Mouse (Mus musculus) midbrain, embryonic 12.5 days (tissue): ENCODE results near the gene Lrrc71. TPM values are rescaled to one million over a fixed set of nuclear protein-coding genes. Genes with fewer than 3 reads are reported as not detected.
A peak's percentile ranks its signal among the peaks of the same experiment; 100 is the strongest.

Experiments
- ATAC-seq: fragments of 200-750 bp; cut with Nextera tagmentation; 2 replicates; pipeline ENCODE4 v1.8.0; 2017; ENCODE audit warnings: low read depth, moderate TSS enrichment, moderate library complexity; ENCODE audit not compliant: low FRiP score
- H3K27ac ChIP-seq: fragments of 300-500 bp; sonication (generic); replicated peaks from 2 replicates; pipeline ENCODE4 v1.5.1; 2016; ENCODE audit warnings: mild to moderate bottlenecking
- H3K27me3 ChIP-seq: fragments of 300-500 bp; sonication (generic); 2 replicates; pipeline ENCODE4 v1.6.1; 2016; ENCODE audit warnings: mild to moderate bottlenecking
- H3K36me3 ChIP-seq: fragments of 300-500 bp; sonication (generic); 2 replicates; pipeline ENCODE4 v1.6.1; 2016
- H3K4me1 ChIP-seq: fragments of 300-500 bp; sonication (generic); 2 replicates; pipeline ENCODE4 v1.6.1; 2016
- H3K4me2 ChIP-seq: fragments of 300-500 bp; sonication (generic); replicated peaks from 2 replicates; pipeline ENCODE4 v1.6.1; 2016; ENCODE audit warnings: mild to moderate bottlenecking, moderate library complexity
- H3K4me3 ChIP-seq: fragments of 300-500 bp; sonication (generic); 2 replicates; pipeline ENCODE4 v1.5.1; 2016; ENCODE audit warnings: mild to moderate bottlenecking
- H3K9ac ChIP-seq: fragments of 300-500 bp; sonication (generic); replicated peaks from 2 replicates; pipeline ENCODE4 v1.6.1; 2016; ENCODE audit warnings: mild to moderate bottlenecking, moderate library complexity
- H3K9me3 ChIP-seq: fragments of 300-500 bp; sonication (generic); 2 replicates; pipeline ENCODE4 v1.6.1; 2016; ENCODE audit warnings: mild to moderate bottlenecking
- WGBS: fragments of 180-500 bp; shearing (Covaris S2); methylation state at CpG from one replicate; pipeline ENCODE4 v1.1.7; 2016; 5-methylcytosine and 5-hydroxymethylcytosine counted together
- polyA plus RNA-seq: library from polyadenylated mRNA; unstranded; fragments of >200 nt; fragmentation: Nextera tagmentation; extraction: Ambion mirVana; gene quantifications from 2 replicates; pipeline ENCODE4 v1.2.1, GENCODE M21; 2016

The Lrrc71 gene
- polyA plus RNA-seq, 1 experiment from 2014 or later = 0.73 TPM

GRCm38 (mm10) chr3:87761408-87762375 is 13.3 kb upstream of the Lrrc71 start:
- ATAC-seq = no peak
- Histone ChIP-seq H3K36me3 (no peaks in the 10 kb centered on the region), H3K9me3 (no peaks in the 10 kb centered on the region), H3K4me3 (no peak overlapping the region), H3K4me1 (peaks cover 16% of the 10 kb centered on the region), H3K27me3 (peaks cover 62% of the 10 kb centered on the region), H3K9ac (no peak overlapping the region), H3K27ac (no peak overlapping the region), H3K4me2 (no peak overlapping the region)
- WGBS = 75% methylated on average over 20 of the region's 20 CpGs

- ATAC-seq = no peak
- Histone ChIP-seq H3K4me2 (no peak overlapping the region), H3K27me3 (peaks cover 65% of the 10 kb centered on the region), H3K4me1 (peaks cover 12% of the 10 kb centered on the region), H3K27ac (no peak overlapping the region), H3K9ac (no peak overlapping the region), H3K9me3 (no peaks in the 10 kb centered on the region), H3K36me3 (no peaks in the 10 kb centered on the region), H3K4me3 (no peak overlapping the region)
- WGBS = 57% methylated on average over 4 of the region's 5 CpGs
Observed at GRCm38 (mm10) chr3:87758641-87759040, 10.2 kb upstream of the Lrrc71 start.

DNA sequence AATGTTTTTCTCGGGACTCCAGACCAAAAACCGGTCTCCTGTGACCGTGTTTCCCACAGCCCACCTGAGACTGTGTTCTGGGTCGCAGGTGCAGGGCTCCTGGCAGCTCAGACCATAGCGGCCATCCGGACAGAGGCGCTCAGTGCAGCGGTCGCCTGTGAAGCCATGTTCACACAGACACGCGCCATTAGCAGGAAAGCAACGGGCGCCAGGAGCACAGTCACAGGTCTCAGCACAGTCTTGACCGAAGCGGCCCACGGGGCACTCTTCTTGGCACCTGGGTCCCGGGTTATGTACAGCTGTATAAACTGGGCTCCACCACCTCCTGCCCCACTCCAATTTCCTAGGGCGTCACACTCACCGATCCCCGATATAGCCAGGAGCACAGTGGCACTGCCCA is 8.1 kb upstream of the Lrrc71 start:
- H3K9me3 ChIP-seq = no peaks in the 10 kb centered on the region
- H3K27me3 ChIP-seq = peaks cover 60% of the 10 kb centered on the region
- H3K36me3 ChIP-seq = no peaks in the 10 kb centered on the region
- peak overlapping the region; percentile 50 for H3K4me2 ChIP-seq
- no peak for ATAC-seq
- WGBS = 49% methylated on average over 20 of the region's 20 CpGs
- H3K27ac ChIP-seq = no peak overlapping the region
- H3K9ac ChIP-seq = no peak overlapping the region
- peaks cover 6% of the 10 kb centered on the region; the same call in 1 of the 2 replicates for H3K4me1 ChIP-seq
- 0 out of 2 replicates have a peak overlapping the region, but pooled peaks have one; percentile 22 for H3K4me3 ChIP-seq

DNA sequence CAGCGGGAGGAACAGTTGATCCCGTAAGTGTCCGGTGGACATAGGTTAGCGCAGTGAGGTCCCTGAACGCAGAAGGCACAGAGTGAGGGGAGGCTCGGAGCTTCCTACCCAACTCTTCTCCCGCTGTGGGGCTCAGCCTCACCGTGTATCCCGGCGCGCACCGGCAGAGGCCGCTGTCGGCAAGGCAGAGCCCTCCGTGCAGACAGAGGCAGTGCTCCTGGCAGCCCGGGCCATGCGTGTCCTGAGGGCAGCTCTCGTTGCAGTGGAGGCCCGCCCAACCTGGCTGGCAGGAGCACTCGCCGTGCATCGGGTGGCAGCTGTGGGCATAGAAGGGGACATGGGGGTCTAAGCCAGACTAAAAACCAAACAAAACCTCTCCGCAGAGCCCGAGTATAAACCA is 7.5 kb upstream of the Lrrc71 start:
- peak overlapping the region; percentile 50 for H3K4me2 ChIP-seq
- peaks cover 6% of the 10 kb centered on the region; the same call in 1 of the 2 replicates for H3K4me1 ChIP-seq
- no peaks in the 10 kb centered on the region for H3K36me3 ChIP-seq
- peaks cover 55% of the 10 kb centered on the region for H3K27me3 ChIP-seq
- no peaks in the 10 kb centered on the region for H3K9me3 ChIP-seq
- peak overlapping the region; percentile 47; the same call in 1 of the 2 replicates for H3K9ac ChIP-seq
- no peak overlapping the region for H3K27ac ChIP-seq
- H3K4me3 ChIP-seq = peak overlapping the region; percentile 22; the same call in 1 of the 2 replicates
- WGBS = 4% methylated on average over 24 of the region's 24 CpGs
- ATAC-seq = peak; percentile 84

DNA sequence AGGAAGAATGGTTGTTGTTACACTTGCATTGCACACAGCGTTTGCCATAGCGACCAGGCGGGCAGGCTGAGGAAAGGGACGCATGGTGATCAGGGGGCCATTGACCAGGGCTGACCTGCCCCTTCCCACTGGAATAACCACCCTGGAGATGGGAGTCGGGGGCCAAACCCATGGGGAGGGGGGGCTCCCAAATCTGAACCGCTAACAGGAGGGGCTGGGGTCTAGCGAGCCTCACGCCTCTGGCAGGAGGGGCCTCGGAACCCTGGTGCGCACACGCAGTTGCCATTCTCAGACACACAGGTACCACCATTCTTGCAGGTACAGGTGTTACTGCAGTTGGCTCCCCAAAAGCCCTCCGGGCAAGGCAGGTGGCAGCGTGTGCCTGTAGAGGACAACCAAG is 5.4 kb upstream of the Lrrc71 start:
- H3K4me2 ChIP-seq = no peak overlapping the region
- ATAC-seq = no peak
- H3K9me3 ChIP-seq = no peaks in the 10 kb centered on the region
- H3K4me1 ChIP-seq = peaks cover 6% of the 10 kb centered on the region; the same call in 1 of the 2 replicates
- WGBS = 84% methylated on average over 13 of the region's 13 CpGs
- H3K4me3 ChIP-seq = no peak overlapping the region
- H3K9ac ChIP-seq = no peak overlapping the region
- H3K36me3 ChIP-seq = no peaks in the 10 kb centered on the region
- H3K27ac ChIP-seq = no peak overlapping the region
- peaks cover 62% of the 10 kb centered on the region for H3K27me3 ChIP-seq

DNA sequence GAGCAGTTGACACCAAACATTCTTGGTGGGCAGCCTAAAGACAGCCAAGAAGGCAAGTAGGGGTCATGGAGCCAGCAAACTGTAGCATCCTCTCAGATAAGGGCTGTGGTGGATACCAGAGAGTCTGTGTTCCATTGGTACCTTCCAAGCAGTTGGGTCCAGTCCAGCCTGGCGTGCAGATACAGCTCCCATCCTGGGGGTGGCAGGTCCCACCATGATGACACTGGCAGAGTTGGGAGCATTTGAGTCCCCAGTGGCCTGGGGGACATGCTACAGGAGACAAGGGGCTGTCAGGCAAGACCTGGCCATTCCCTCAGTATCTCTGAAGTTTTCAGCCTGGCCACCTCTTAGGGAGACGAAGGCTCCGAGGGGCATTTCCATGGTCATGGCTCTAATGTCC is 4.1 kb upstream of the Lrrc71 start:
- no peak overlapping the region for H3K4me2 ChIP-seq
- no peak overlapping the region for H3K4me3 ChIP-seq
- H3K36me3 ChIP-seq = no peaks in the 10 kb centered on the region
- no peak overlapping the region for H3K9ac ChIP-seq
- peaks cover 6% of the 10 kb centered on the region; the same call in 1 of the 2 replicates for H3K4me1 ChIP-seq
- peaks cover 53% of the 10 kb centered on the region for H3K27me3 ChIP-seq
- WGBS = 91% methylated on average over 3 of the region's 3 CpGs
- ATAC-seq = no peak
- no peak overlapping the region for H3K27ac ChIP-seq
- H3K9me3 ChIP-seq = no peaks in the 10 kb centered on the region

- Histone ChIP-seq H3K9ac (no peak overlapping the region), H3K27me3 (peaks cover 27% of the 10 kb centered on the region), H3K4me1 (peaks cover 5% of the 10 kb centered on the region), H3K27ac (no peak overlapping the region), H3K36me3 (no peaks in the 10 kb centered on the region), H3K4me3 (no peak overlapping the region), H3K9me3 (no peaks in the 10 kb centered on the region), H3K4me2 (no peak overlapping the region)
- WGBS = 86% methylated on average over 12 of the region's 12 CpGs
- ATAC-seq = no peak
Observed at GRCm38 (mm10) chr3:87749977-87750376, 1.6 kb upstream of the Lrrc71 start.

GRCm38 (mm10) chr3:87749036-87749435 is 611 bp upstream of the Lrrc71 start:
- no peaks in the 10 kb centered on the region for H3K9me3 ChIP-seq
- no peak overlapping the region for H3K9ac ChIP-seq
- H3K36me3 ChIP-seq = no peaks in the 10 kb centered on the region
- peaks cover 17% of the 10 kb centered on the region for H3K27me3 ChIP-seq
- ATAC-seq = no peak
- H3K4me3 ChIP-seq = no peak overlapping the region
- WGBS = 14% methylated on average over 5 of the region's 5 CpGs
- peaks cover 9% of the 10 kb centered on the region for H3K4me1 ChIP-seq
- no peak overlapping the region for H3K27ac ChIP-seq
- no peak overlapping the region for H3K4me2 ChIP-seq

DNA sequence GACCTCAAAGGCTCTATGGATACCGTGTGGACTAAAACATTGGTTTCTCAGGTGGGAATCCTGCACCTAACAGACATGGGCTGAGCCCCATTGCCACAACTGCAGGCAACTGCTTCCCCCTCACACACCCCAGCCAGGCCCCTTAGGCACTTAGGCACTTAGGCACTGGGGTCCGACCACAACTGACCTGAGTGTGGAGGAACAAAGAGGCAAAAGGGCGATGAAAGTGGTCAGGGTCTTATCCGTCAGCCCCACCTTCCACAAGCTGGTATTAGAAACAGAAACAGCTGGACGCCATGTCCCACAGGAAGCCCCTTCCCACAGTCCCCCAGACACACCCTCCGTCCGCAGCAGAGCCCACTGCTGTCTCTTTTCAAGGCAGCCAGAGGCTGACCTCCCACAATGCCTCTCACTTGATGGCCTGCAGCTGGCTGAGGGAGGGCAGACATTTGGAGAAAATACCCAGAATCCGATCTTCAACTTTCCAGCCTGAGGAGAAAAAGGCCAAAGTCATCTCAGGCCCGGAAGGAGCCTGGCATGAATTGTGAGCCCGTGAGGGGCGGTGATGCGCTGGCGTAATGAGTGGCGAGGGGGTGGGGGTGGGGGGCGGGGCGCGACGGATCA is 3.3 kb downstream of the Lrrc71 start:
- no peak overlapping the region for H3K27ac ChIP-seq
- H3K9me3 ChIP-seq = no peaks in the 10 kb centered on the region
- WGBS = 45% methylated on average over 18 of the region's 18 CpGs
- no peak for ATAC-seq
- H3K4me3 ChIP-seq = 0 out of 2 replicates have a peak overlapping the region, but pooled peaks have one; percentile 4
- H3K27me3 ChIP-seq = peaks cover 4% of the 10 kb centered on the region
- H3K4me2 ChIP-seq = peak overlapping the region; percentile 41
- H3K9ac ChIP-seq = no peak overlapping the region; the same call in 1 of the 2 replicates
- peaks cover 9% of the 10 kb centered on the region for H3K4me1 ChIP-seq
- H3K36me3 ChIP-seq = no peaks in the 10 kb centered on the region

DNA sequence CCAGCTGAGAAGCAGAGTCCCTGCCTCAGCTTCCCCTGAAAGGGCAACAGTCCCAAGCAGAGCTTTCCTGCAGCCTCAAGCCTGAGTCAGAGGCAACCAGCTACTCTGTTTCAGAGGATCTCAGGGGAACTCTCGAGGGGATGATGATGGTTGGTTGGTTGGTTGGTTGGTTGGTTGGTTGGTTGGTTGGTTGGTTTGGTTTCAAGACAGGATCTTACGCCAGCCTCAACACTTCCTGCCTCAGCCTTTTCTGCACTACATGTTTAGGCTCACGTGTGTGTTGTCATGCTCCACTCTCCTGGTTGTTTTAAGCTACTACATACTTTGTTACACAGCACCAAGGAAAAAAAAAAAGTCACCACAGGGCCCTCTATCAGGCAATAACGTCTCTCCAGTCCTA is 4.5 kb downstream of the Lrrc71 start:
- no peak for ATAC-seq
- Histone ChIP-seq H3K36me3 (0 out of 2 replicates have a peak, but pooled peaks cover 4% of the 10 kb centered on the region), H3K9me3 (no peaks in the 10 kb centered on the region), H3K27ac (no peak overlapping the region), H3K4me1 (peaks cover 9% of the 10 kb centered on the region), H3K27me3 (no peaks in the 10 kb centered on the region; the same call in 1 of the 2 replicates), H3K4me2 (no peak overlapping the region), H3K9ac (no peak overlapping the region), H3K4me3 (no peak overlapping the region)
- WGBS = 85% methylated on average over 4 of the region's 4 CpGs

- Histone ChIP-seq H3K27ac (no peak overlapping the region), H3K4me3 (no peak overlapping the region), H3K27me3 (no peaks in the 10 kb centered on the region; the same call in 1 of the 2 replicates), H3K36me3 (peaks cover 12% of the 10 kb centered on the region; the same call in 1 of the 2 replicates), H3K9me3 (no peaks in the 10 kb centered on the region), H3K4me2 (no peak overlapping the region), H3K4me1 (peaks cover 9% of the 10 kb centered on the region), H3K9ac (no peak overlapping the region)
- WGBS = 88% methylated on average over 16 of the region's 16 CpGs
- ATAC-seq = no peak
Observed at GRCm38 (mm10) chr3:87742735-87743134, 5.7 kb downstream of the Lrrc71 start.

DNA sequence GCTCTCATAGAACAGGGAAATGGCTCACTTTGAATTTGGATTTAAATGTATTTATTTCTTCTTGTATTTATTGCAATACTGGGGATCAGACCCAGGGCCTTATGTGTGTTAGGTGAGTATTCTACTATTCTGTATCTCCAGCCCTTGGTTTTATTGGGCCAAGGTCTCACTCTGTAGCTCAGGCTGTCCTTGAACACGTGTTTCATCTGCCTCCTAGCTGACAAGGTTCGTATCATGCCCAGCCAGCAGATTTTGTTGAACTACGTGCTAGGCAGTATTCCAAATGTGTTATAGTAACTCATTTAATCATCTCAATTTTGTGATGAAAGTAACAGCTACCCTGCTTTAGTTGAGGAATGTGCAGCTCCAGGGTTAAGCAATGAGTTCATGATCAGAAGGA is 6.4 kb downstream of the Lrrc71 start:
- H3K4me1 ChIP-seq = peaks cover 9% of the 10 kb centered on the region
- no peak overlapping the region for H3K4me3 ChIP-seq
- H3K4me2 ChIP-seq = no peak overlapping the region
- no peak overlapping the region for H3K9ac ChIP-seq
- H3K27ac ChIP-seq = no peak overlapping the region
- H3K9me3 ChIP-seq = no peaks in the 10 kb centered on the region
- H3K27me3 ChIP-seq = no peaks in the 10 kb centered on the region; the same call in 1 of the 2 replicates
- H3K36me3 ChIP-seq = peaks cover 18% of the 10 kb centered on the region
- no peak for ATAC-seq
- WGBS = 85% methylated on average over 3 of the region's 3 CpGs
